ENCODE assay signal across 22 mouse cellular contexts in the genomic region with DNA sequence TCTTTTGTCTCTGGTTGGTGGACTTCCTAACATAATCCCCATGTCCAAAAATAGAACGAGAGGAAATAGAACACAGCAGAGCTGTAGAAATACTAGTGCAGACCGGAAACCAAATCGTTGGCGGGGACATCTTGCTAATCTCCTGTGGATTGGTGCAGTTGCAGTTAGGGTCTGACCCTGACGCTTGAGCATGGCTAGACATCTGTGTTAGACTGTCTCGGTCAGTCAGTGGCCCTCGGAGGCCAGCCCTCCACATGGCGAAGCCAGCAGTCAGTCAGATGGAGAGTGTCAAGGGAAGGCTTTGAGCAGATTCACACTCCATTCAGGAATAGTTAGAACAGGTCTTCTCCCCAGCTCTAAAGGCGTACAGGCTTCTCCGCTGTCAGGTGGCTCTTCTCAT.
"Had no signal": no experiment of that assay in that cellular context is flagged by ENCODE, and none has a peak within 500 bp of the region (broad histone marks: within the 10 kb centered on the region; RNA-seq: fewer than 3 reads in every experiment).

No protein-coding gene starts in this region.

- DNase-seq: forebrain, postnatal 0 days; gastrocnemius, postnatal 14 days; gastrocnemius, postnatal 36 days; kidney, adult 11 months; kidney, adult 8-10 months; kidney, postnatal 10 days; kidney, postnatal 36 days; layer of hippocampus, adult 9-11 months; layer of hippocampus, postnatal 36 days; left cerebral cortex, postnatal 4 days; lung, adult 18-20 months had no signal

- ATAC-seq: forebrain, postnatal 0 days; hindbrain, postnatal 0 days; intestine, embryonic 16.5 days; liver, embryonic 12.5 days had no signal

- H3K4me2 ChIP-seq: heart, embryonic 13.5 days; heart, embryonic 15.5 days; hindbrain, embryonic 13.5 days; hindbrain, embryonic 15.5 days; limb, embryonic 13.5 days; limb, embryonic 15.5 days; liver, embryonic 12.5 days had no signal

- H3K27me3 ChIP-seq: heart, embryonic 13.5 days; heart, embryonic 15.5 days; hindbrain, embryonic 13.5 days; hindbrain, embryonic 15.5 days; limb, embryonic 13.5 days; limb, embryonic 15.5 days; liver, embryonic 12.5 days had no signal

- H3K4me1 ChIP-seq: heart, embryonic 13.5 days; heart, embryonic 15.5 days; hindbrain, embryonic 10.5 days; hindbrain, embryonic 13.5 days; hindbrain, embryonic 15.5 days; limb, embryonic 13.5 days; liver, embryonic 12.5 days had no signal

- H3K9me3 ChIP-seq: heart, embryonic 13.5 days; heart, embryonic 15.5 days; hindbrain, embryonic 10.5 days; hindbrain, embryonic 13.5 days; hindbrain, embryonic 15.5 days; limb, embryonic 13.5 days; limb, embryonic 15.5 days; liver, embryonic 12.5 days had no signal

- H3K36me3 ChIP-seq: heart, embryonic 13.5 days; heart, embryonic 15.5 days; hindbrain, embryonic 10.5 days; hindbrain, embryonic 13.5 days; hindbrain, embryonic 15.5 days; limb, embryonic 13.5 days; limb, embryonic 15.5 days; liver, embryonic 12.5 days had no signal

- H3K27ac ChIP-seq: heart, embryonic 13.5 days; heart, embryonic 15.5 days; hindbrain, embryonic 10.5 days; hindbrain, embryonic 13.5 days; hindbrain, embryonic 15.5 days; hindbrain, postnatal 0 days; limb, embryonic 13.5 days; limb, embryonic 15.5 days; liver, embryonic 12.5 days; liver, embryonic 14.5 days had no signal

- H3K4me3 ChIP-seq: heart, embryonic 13.5 days; heart, embryonic 15.5 days; hindbrain, embryonic 10.5 days; hindbrain, embryonic 13.5 days; hindbrain, embryonic 15.5 days; limb, embryonic 13.5 days; limb, embryonic 15.5 days; liver, embryonic 12.5 days had no signal

- H3K9ac ChIP-seq: forebrain, postnatal 0 days; heart, embryonic 13.5 days; heart, embryonic 15.5 days; hindbrain, embryonic 13.5 days; hindbrain, embryonic 15.5 days; limb, embryonic 13.5 days; limb, embryonic 15.5 days; liver, embryonic 12.5 days; liver, embryonic 14.5 days had no signal
